Mouse (Mus musculus): ENCODE data around the gene Klc3.

GRCm38 (mm10) chr7:19354991-19355390, 48.9 kb downstream of the Klc3 start:
- TF ChIP-seq CTCF (IDR thresholded peaks at IDR 0.05; ENCODE audit: borderline replicate concordance, extremely low read depth, insufficient read depth, insufficient read length) (no peak), POLR2A (IDR thresholded peaks at IDR 0.05; ENCODE audit: borderline replicate concordance, extremely low read depth, insufficient read depth, insufficient read length, poor library complexity, severe bottlenecking) (no peak)
